Mouse (Mus musculus) embryonic facial prominence, embryonic 10.5 days (tissue): Measurements from ENCODE around the gene Grik3. TPM values are rescaled to one million over a fixed set of nuclear protein-coding genes. Genes with fewer than 3 reads are reported as not detected.

Experiments used
- DNase-seq: peaks from one replicate; pipeline ENCODE4 v3.0.0-alpha.2; 2017; ENCODE audit warnings: low spot score
- H3K27ac ChIP-seq: fragments of 300-500 bp; sonication (generic); replicated peaks from 2 replicates; pipeline ENCODE4 v1.5.1; 2016; ENCODE audit warnings: mild to moderate bottlenecking
- H3K27me3 ChIP-seq: fragments of 300-500 bp; sonication (generic); replicated peaks from 2 replicates; pipeline ENCODE4 v1.6.1; 2016; ENCODE audit warnings: low read depth, mild to moderate bottlenecking; ENCODE audit not compliant: poor library complexity, severe bottlenecking
- H3K36me3 ChIP-seq: fragments of 300-500 bp; sonication (generic); replicated peaks from 2 replicates; pipeline ENCODE4 v1.6.1; 2016; ENCODE audit warnings: mild to moderate bottlenecking, moderate library complexity
- H3K4me1 ChIP-seq: fragments of 300-500 bp; sonication (generic); 2 replicates; pipeline ENCODE4 v1.6.1; 2016
- H3K4me3 ChIP-seq: fragments of 300-500 bp; sonication (generic); 2 replicates; pipeline ENCODE4 v1.5.1; 2016; ENCODE audit warnings: mild to moderate bottlenecking, moderate library complexity
- H3K9me3 ChIP-seq: fragments of 300-500 bp; sonication (generic); 2 replicates; pipeline ENCODE4 v1.6.1; 2016; ENCODE audit warnings: mild to moderate bottlenecking
- whole genome bisulfite sequencing: fragments of 180-500 bp; shearing (Covaris S2); methylation state at CpG from one replicate; pipeline ENCODE4 v1.1.7; 2016; 5-methylcytosine and 5-hydroxymethylcytosine counted together
- polyA plus RNA-seq: library from polyadenylated mRNA; unstranded; fragments of >200 nt; fragmentation: Nextera tagmentation; extraction: Ambion mirVana; gene quantifications from 2 replicates; pipeline ENCODE4 v1.2.1, GENCODE M21; 2016

Grik3 gene
- polyA plus RNA-seq, 1 experiment from 2014 or later: 0.16 TPM

GRCm38 (mm10) chr4:125495477-125495876, 5.0 kb downstream of the Grik3 start:
- WGBS: 32% methylated on average over 8 of the region's 8 CpGs
- peak; percentile 26 for DNase-seq
- peaks cover 96% of the 10 kb centered on the region for H3K27me3 ChIP-seq
- H3K4me1 ChIP-seq: peaks cover 41% of the 10 kb centered on the region
- no peak overlapping the region for H3K27ac ChIP-seq
- H3K4me3 ChIP-seq: no peak overlapping the region
- no peaks in the 10 kb centered on the region for H3K36me3 ChIP-seq
- H3K9me3 ChIP-seq: no peaks in the 10 kb centered on the region

DNA sequence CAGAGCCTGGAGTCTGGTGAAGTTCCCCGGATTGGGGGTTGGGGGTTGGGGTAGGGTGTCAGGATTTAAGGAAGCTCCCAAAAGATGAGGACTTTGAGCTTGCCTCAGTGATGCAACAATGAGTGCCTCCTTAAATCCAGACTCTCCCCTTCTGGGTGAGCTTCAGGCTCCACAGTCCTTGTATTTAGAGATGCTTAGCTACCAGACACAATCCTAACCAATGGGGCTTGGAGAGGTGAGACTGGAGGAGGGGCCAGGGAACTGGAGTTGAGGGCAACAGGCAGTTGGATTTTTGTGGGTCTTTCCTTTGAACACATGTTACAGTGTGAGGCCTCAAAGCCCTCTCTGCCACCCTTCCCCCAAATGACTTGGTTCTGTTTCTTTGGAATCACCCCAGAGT, 6.5 kb downstream of the Grik3 start:
- Histone ChIP-seq H3K4me1 (peaks cover 26% of the 10 kb centered on the region), H3K9me3 (no peaks in the 10 kb centered on the region), H3K4me3 (no peak overlapping the region), H3K36me3 (no peaks in the 10 kb centered on the region), H3K27me3 (peaks cover 89% of the 10 kb centered on the region), H3K27ac (no peak overlapping the region)
- WGBS: 3% methylated on average over 1 of the region's 1 CpGs
- no peak for DNase-seq

DNA sequence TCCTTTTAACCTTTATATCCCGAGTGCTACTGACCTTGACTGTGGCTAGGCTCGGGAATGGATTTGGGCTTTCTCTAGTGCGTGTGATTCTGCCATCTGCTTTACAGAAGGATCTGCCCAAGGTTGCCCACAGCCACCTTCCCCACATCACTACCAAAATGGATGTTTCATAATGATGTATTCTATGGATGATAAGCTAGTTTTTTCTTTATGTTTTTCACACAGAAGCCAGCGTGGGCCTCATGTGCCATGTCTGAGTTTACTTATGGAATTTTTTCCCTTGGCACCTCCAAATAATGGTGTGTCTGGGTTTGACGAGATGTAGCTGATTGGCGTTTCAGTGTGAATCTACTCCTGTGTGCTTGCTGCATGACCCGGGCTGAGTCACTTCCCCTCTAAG, 7.0 kb downstream of the Grik3 start:
- H3K4me3 ChIP-seq: no peak overlapping the region
- no peaks in the 10 kb centered on the region for H3K9me3 ChIP-seq
- DNase-seq: no peak
- 33% methylated on average over 7 of the region's 7 CpGs for WGBS
- H3K27ac ChIP-seq: no peak overlapping the region
- H3K36me3 ChIP-seq: no peaks in the 10 kb centered on the region
- H3K27me3 ChIP-seq: peaks cover 84% of the 10 kb centered on the region
- H3K4me1 ChIP-seq: peaks cover 22% of the 10 kb centered on the region

GRCm38 (mm10) chr4:125498866-125499265, 8.4 kb downstream of the Grik3 start:
- Histone ChIP-seq H3K9me3 (no peaks in the 10 kb centered on the region), H3K36me3 (no peaks in the 10 kb centered on the region), H3K27me3 (peaks cover 70% of the 10 kb centered on the region), H3K4me3 (no peak overlapping the region), H3K27ac (no peak overlapping the region), H3K4me1 (peaks cover 15% of the 10 kb centered on the region; the same call in 1 of the 2 replicates)
- 11% methylated on average over 6 of the region's 6 CpGs for WGBS
- no peak for DNase-seq

DNA sequence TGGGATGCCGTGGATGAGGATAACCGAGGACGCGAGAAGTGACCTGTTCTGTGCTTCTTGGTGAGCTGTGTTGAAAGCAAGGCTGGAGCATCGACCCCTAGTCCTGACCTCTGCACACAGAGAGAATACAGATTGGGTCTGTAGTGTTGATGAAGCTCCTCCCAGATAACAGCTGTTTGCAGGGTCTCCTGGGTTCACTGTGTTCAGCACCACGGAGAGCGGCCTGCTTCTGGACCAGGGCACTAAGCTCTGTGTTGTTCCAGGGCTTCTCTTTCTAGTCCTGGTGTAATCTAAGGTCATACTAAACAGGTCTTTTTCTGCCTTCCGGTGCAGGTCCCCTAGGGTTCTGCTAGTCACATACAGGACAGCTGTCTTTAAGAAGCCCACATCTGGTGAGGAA, 12.4 kb downstream of the Grik3 start:
- H3K27ac ChIP-seq: no peak overlapping the region
- H3K27me3 ChIP-seq: peaks cover 30% of the 10 kb centered on the region
- peaks cover 13% of the 10 kb centered on the region for H3K4me1 ChIP-seq
- no peaks in the 10 kb centered on the region for H3K36me3 ChIP-seq
- H3K9me3 ChIP-seq: no peaks in the 10 kb centered on the region
- H3K4me3 ChIP-seq: no peak overlapping the region
- 55% methylated on average over 8 of the region's 8 CpGs for WGBS
- peak; percentile 81 for DNase-seq

GRCm38 (mm10) chr4:125512434-125512833, 21.9 kb downstream of the Grik3 start:
- DNase-seq: no peak
- Histone ChIP-seq H3K27me3 (peaks cover 5% of the 10 kb centered on the region; the same call in 1 of the 2 replicates), H3K9me3 (no peaks in the 10 kb centered on the region), H3K4me1 (peaks cover 18% of the 10 kb centered on the region), H3K4me3 (no peak overlapping the region), H3K36me3 (no peaks in the 10 kb centered on the region), H3K27ac (no peak overlapping the region)
- 81% methylated on average over 6 of the region's 6 CpGs for WGBS

- peaks cover 6% of the 10 kb centered on the region; the same call in 1 of the 2 replicates for H3K4me1 ChIP-seq
- H3K36me3 ChIP-seq: no peaks in the 10 kb centered on the region
- DNase-seq: peak; percentile 31
- H3K27me3 ChIP-seq: 0 out of 2 replicates have a peak, but pooled peaks cover 5% of the 10 kb centered on the region
- H3K27ac ChIP-seq: no peak overlapping the region
- WGBS: 44% methylated on average over 13 of the region's 13 CpGs
- no peak overlapping the region for H3K4me3 ChIP-seq
- H3K9me3 ChIP-seq: no peaks in the 10 kb centered on the region
Measured at GRCm38 (mm10) chr4:125515646-125516045, 25.1 kb downstream of the Grik3 start.

- Histone ChIP-seq H3K9me3 (no peaks in the 10 kb centered on the region), H3K4me1 (peaks cover 5% of the 10 kb centered on the region; the same call in 1 of the 2 replicates), H3K27me3 (0 out of 2 replicates have a peak, but pooled peaks cover 5% of the 10 kb centered on the region), H3K4me3 (no peak overlapping the region), H3K27ac (no peak overlapping the region), H3K36me3 (no peaks in the 10 kb centered on the region)
- no peak for DNase-seq
- 54% methylated on average over 6 of the region's 6 CpGs for WGBS
Measured at GRCm38 (mm10) chr4:125516612-125517011, 26.1 kb downstream of the Grik3 start.

DNA sequence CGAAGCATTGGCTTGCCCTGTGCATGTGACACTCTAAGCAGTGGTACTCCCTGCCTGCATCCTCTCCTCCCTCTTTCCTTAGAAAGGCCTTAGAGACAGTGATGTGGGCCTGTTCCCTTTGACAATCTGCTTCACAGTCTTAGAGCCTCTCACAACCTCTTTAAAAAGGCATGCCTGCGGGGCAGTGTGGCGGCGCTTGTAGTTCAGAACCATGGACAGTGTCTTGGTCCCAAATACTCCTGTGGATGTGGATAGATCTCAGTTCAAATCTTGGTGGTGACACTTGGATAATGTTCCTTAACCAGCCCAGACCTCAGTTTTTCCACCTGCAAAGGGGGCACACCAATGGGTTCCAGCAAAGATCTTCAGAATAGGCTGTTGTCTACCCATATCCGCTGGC, 28.4 kb downstream of the Grik3 start:
- WGBS: 80% methylated on average over 5 of the region's 5 CpGs
- DNase-seq: peak; percentile 45

DNA sequence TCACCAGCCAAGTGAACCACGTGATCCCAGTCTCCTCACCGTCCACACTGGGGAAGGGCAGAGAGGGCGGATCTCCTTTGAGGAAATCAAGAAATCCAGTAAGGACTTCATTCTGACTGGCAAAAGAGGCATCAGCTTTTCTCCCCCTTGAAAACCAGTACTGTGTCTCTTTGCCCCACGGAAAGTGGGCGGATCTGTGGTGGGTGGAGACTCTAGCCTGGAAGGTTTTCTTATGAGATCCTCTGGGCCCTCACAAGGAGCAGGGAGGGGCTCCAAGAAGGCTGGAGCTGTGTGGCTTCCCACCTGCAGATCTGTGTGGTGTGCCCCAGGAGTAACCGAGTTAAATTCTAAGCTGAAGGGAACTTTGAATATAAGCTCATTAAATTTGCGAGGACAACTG, 32.4 kb downstream of the Grik3 start:
- Histone ChIP-seq H3K36me3 (no peaks in the 10 kb centered on the region), H3K4me3 (no peak overlapping the region), H3K27me3 (no peaks in the 10 kb centered on the region), H3K9me3 (no peaks in the 10 kb centered on the region), H3K27ac (no peak overlapping the region), H3K4me1 (peaks cover 6% of the 10 kb centered on the region)
- WGBS: 59% methylated on average over 7 of the region's 7 CpGs
- DNase-seq: no peak

More for the DNA sequence above, 28.4 kb downstream of the Grik3 start:
- Histone ChIP-seq H3K27ac (no peak overlapping the region), H3K4me3 (no peak overlapping the region), H3K27me3 (no peaks in the 10 kb centered on the region), H3K36me3 (no peaks in the 10 kb centered on the region), H3K9me3 (no peaks in the 10 kb centered on the region), H3K4me1 (peaks cover 5% of the 10 kb centered on the region; the same call in 1 of the 2 replicates)

DNA sequence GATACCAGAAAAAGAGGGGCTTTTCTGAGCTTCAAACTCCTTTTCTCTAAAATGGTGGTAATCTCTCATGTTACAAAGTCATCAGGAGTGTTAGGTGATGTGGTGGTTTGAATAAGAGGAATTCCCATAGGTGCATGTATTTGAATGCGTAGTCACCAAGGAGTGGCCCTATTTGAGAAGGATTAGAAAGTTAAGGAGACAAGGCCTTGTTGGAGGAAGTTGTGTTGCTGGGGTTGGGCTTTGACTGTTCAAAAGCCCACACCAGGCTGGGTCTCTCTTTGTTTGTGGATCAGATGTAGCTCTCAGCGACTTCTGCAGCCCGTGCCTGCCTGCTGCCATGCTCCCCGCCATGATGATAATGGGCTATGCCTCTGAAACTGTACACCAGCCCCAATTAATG, 34.8 kb downstream of the Grik3 start:
- H3K27me3 ChIP-seq: no peaks in the 10 kb centered on the region; the same call in 1 of the 2 replicates
- H3K4me3 ChIP-seq: no peak overlapping the region
- no peak for DNase-seq
- H3K27ac ChIP-seq: no peak overlapping the region
- WGBS: 77% methylated on average over 4 of the region's 4 CpGs
- H3K4me1 ChIP-seq: peaks cover 6% of the 10 kb centered on the region
- no peaks in the 10 kb centered on the region for H3K9me3 ChIP-seq
- H3K36me3 ChIP-seq: no peaks in the 10 kb centered on the region

- WGBS: 55% methylated on average over 5 of the region's 5 CpGs
- Histone ChIP-seq H3K4me3 (no peak overlapping the region), H3K27ac (no peak overlapping the region), H3K27me3 (peaks cover 3% of the 10 kb centered on the region; the same call in 1 of the 2 replicates), H3K36me3 (no peaks in the 10 kb centered on the region), H3K9me3 (no peaks in the 10 kb centered on the region), H3K4me1 (peaks cover 6% of the 10 kb centered on the region)
- no peak for DNase-seq
Measured at GRCm38 (mm10) chr4:125526425-125526824, 35.9 kb downstream of the Grik3 start.

GRCm38 (mm10) chr4:125533965-125534364, 43.5 kb downstream of the Grik3 start:
- no peak for DNase-seq
- H3K9me3 ChIP-seq: no peaks in the 10 kb centered on the region
- H3K4me3 ChIP-seq: no peak overlapping the region
- peaks cover 64% of the 10 kb centered on the region for H3K27me3 ChIP-seq
- 0 out of 2 replicates have a peak overlapping the region, but pooled peaks have one; percentile 10 for H3K27ac ChIP-seq
- WGBS: 36% methylated on average over 9 of the region's 9 CpGs
- peaks cover 40% of the 10 kb centered on the region for H3K4me1 ChIP-seq
- no peaks in the 10 kb centered on the region for H3K36me3 ChIP-seq
